In genomic region chr4:125084403-125085345, GRCm38 (mm10) we compare ENCODE assay signal across 8 mouse cellular contexts. TPM values are rescaled to one million over a fixed set of nuclear protein-coding genes. Genes with fewer than 3 reads are reported as not detected.
A peak's percentile ranks its signal among the peaks of the same experiment; 100 is the strongest.
DNase-seq lines count a peak whose midpoint lies in the region; ATAC-seq and TF ChIP-seq lines count a peak whose summit lies in the region.

Gene Meaf6, plus strand, starts transcription at chr4:125085134.

- DNase-seq in c-Kit-negative CD71-positive TER-119-positive erythroid progenitor cells, embryonic 14.5 days (ENCODE audit: low read depth, low spot score) = peak; percentile 81
- DNase-seq in fibroblast of lung, adult 2 months (ENCODE audit: low read depth) = peak; percentile 54
- DNase-seq in kidney, postnatal 10 days = peak; percentile 94
- DNase-seq in liver, embryonic 11.5 days (ENCODE audit: low spot score) = peak; percentile 94
- peak; percentile 92 to 99 for DNase-seq in spleen, postnatal 4 days (ENCODE audit: low spot score in 2 of 2)

- H3K79me2 ChIP-seq in myocyte (ENCODE audit: control insufficient read depth, insufficient read depth) = peaks cover 4% of the 10 kb centered on the region

- peak; percentile 82 for TF ChIP-seq POLR2A in myocyte (IDR thresholded peaks at IDR 0.05; ENCODE audit: insufficient read length, low read depth)

- peak within 1 kb of the TSS; percentile 64 for H3ac ChIP-seq in myocyte (ENCODE audit: control insufficient read depth, insufficient read length)

- H3K36me3 ChIP-seq in heart, embryonic 13.5 days = peaks cover 48% of the 10 kb centered on the region
- peaks cover 9% of the 10 kb centered on the region; the same call in 1 of the 2 replicates for H3K36me3 ChIP-seq in liver, embryonic 11.5 days (ENCODE audit: control insufficient read depth, insufficient read depth, low read length)
- H3K36me3 ChIP-seq in myocyte (ENCODE audit: control insufficient read depth, insufficient read depth) = peaks cover 5% of the 10 kb centered on the region

- WGBS in heart, embryonic 13.5 days = 2% methylated on average over 63 of the region's 63 CpGs
- WGBS in liver, embryonic 11.5 days = 2% methylated on average over 63 of the region's 63 CpGs

- peak within 1 kb of the TSS; percentile 84 for H3K4me3 ChIP-seq in heart, embryonic 13.5 days
- H3K4me3 ChIP-seq in liver, embryonic 11.5 days (ENCODE audit: low read depth, low read length) = peak within 1 kb of the TSS; percentile 89
- peak within 1 kb of the TSS; percentile 48 for H3K4me3 ChIP-seq in myocyte

- H3K27me3 ChIP-seq in heart, embryonic 13.5 days (replicated peaks) = no peaks in the 10 kb centered on the region
- no peaks in the 10 kb centered on the region for H3K27me3 ChIP-seq in liver, embryonic 11.5 days (replicated peaks; ENCODE audit: control insufficient read depth, insufficient read depth, low read length)
- H3K27me3 ChIP-seq in myocyte (ENCODE audit: control insufficient read depth, insufficient read depth, insufficient read length) = no peaks in the 10 kb centered on the region

- peak; percentile 88 for ATAC-seq in CD4-positive, CD25-positive, alpha-beta regulatory T cell, adult 4 months
- peak; percentile 88 for ATAC-seq in heart, embryonic 13.5 days (ENCODE audit: extremely low read depth, insufficient number of reproducible peaks, low FRiP score, low TSS enrichment)
- peak; percentile 90 for ATAC-seq in liver, embryonic 11.5 days (replicated peaks; ENCODE audit: low FRiP score)

- H3K9ac ChIP-seq in heart, embryonic 13.5 days = peak within 1 kb of the TSS; percentile 93
- H3K9ac ChIP-seq in liver, embryonic 11.5 days (ENCODE audit: low read depth, low read length) = peak within 1 kb of the TSS; percentile 90

- H3K4me2 ChIP-seq in heart, embryonic 13.5 days = peak within 1 kb of the TSS; percentile 92
- H3K4me2 ChIP-seq in liver, embryonic 11.5 days = peak within 1 kb of the TSS; percentile 76
- H3K4me2 ChIP-seq in myocyte (ENCODE audit: low read depth) = peak within 1 kb of the TSS; percentile 98

- H3K4me1 ChIP-seq in heart, embryonic 13.5 days = peaks cover 19% of the 10 kb centered on the region
- peaks cover 3% of the 10 kb centered on the region for H3K4me1 ChIP-seq in liver, embryonic 11.5 days (replicated peaks; ENCODE audit: control insufficient read depth, insufficient read depth, low read length)

- no peaks in the 10 kb centered on the region for H3K9me3 ChIP-seq in heart, embryonic 13.5 days
- no peaks in the 10 kb centered on the region for H3K9me3 ChIP-seq in liver, embryonic 11.5 days (ENCODE audit: control insufficient read depth, low read length)

- H3K27ac ChIP-seq in heart, embryonic 13.5 days (replicated peaks) = peak within 1 kb of the TSS; percentile 98
- peak within 1 kb of the TSS; percentile 86 for H3K27ac ChIP-seq in liver, embryonic 11.5 days (ENCODE audit: low read depth, low read length)

TF ChIP-seq in myocyte, 11 proteins besides CTCF, POLR2A, EP300 and RAD21:
- TF ChIP-seq MAX (IDR thresholded peaks at IDR 0.05; ENCODE audit: low read depth) (no peak), CEBPB (IDR thresholded peaks at IDR 0.05; ENCODE audit: insufficient read depth, poor library complexity, severe bottlenecking) (no peak), MYOG (IDR thresholded peaks at IDR 0.05; ENCODE audit: control insufficient read depth in 1 of 3, insufficient read depth in 1 of 3, insufficient read length in 2 of 3, low read depth in 2 of 3) (peak in 1 of 3 experiments; percentile 58), SRF (IDR thresholded peaks at IDR 0.05; ENCODE audit: control insufficient read depth, insufficient read length, low read depth) (peak; percentile 67), POLR2AphosphoS2 (IDR thresholded peaks at IDR 0.05; ENCODE audit: insufficient read length, low read depth) (peak; percentile 76), MYOD1 (IDR thresholded peaks at IDR 0.05; ENCODE audit: control insufficient read depth in 1 of 3, insufficient read length in 2 of 3, low read depth in 2 of 3) (peak in 1 of 3 experiments; percentile 48), E2F4 (IDR thresholded peaks at IDR 0.05; ENCODE audit: insufficient read depth) (peak; percentile 62)
TF ChIP-seq in myocyte: peak in this region for 5.

RNA-seq across cellular contexts. Expression of gene Meaf6, which starts in this region (rescaled TPM):
- polyA plus RNA-seq in CD4-positive, CD25-positive, alpha-beta regulatory T cell, adult 4 months (2017; shearing (Covaris generic)) = 10 to 100 TPM; 56.7 to 74.8 TPM
- polyA plus RNA-seq in heart, embryonic 13.5 days (2015; fragmentation: Nextera tagmentation; extraction: Ambion mirVana) = 42.6 and 43.3 TPM in 2 replicates
- 53.6 and 54.2 TPM in 2 replicates for polyA plus RNA-seq in liver, embryonic 11.5 days (2014; fragmentation: Nextera tagmentation; extraction: Ambion mirVana)
- 19.3 TPM for polyA plus RNA-seq in myocyte (2012; fragmentation: generic; extraction: Trizol)

Comparison
In these comparisons a context has a peak if more than half of its experiments do, and no peak if none do; other contexts are left out.
1. Peak in every context shown above with its lines: DNase-seq, ATAC-seq, H3K4me3 ChIP-seq and H3K27ac ChIP-seq.